In the genomic region with DNA sequence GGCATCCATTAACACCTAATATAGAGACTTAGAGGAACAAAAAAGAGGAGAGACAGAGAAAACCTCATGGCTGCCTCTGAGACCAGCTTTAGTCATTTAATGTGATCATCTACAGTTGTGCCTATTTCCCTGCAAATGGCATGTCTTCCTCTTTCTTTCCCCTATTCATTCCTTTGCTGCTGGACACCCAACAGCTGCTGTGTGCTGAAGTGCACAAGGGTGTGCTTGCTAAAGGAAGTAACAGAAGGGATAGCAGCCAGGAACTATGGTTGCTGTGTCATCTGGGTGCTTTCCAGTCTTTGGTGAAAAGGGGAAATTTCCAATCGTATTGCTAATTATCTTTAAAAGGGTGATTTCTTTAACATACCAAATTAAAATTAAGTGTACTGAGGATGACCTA, we compare ENCODE assay signal across 34 mouse cellular contexts.
"Had no signal": no experiment of that assay in that cellular context is flagged by ENCODE, and none has a peak within 500 bp of the region (broad histone marks: within the 10 kb centered on the region; RNA-seq: fewer than 3 reads in every experiment).

No protein-coding gene starts in this region.

- ATAC-seq: hindbrain, embryonic 16.5 days; hindbrain, postnatal 0 days; inflammation-experienced regulatory T-cells, adult 6 months; intestine, embryonic 15.5 days; intestine, embryonic 16.5 days had no signal

- H3K27ac ChIP-seq: heart, embryonic 10.5 days; heart, embryonic 13.5 days; heart, embryonic 15.5 days; hindbrain, embryonic 10.5 days; hindbrain, embryonic 12.5 days; hindbrain, embryonic 13.5 days; hindbrain, embryonic 14.5 days; hindbrain, embryonic 15.5 days; hindbrain, postnatal 0 days; intestine, embryonic 15.5 days; kidney, embryonic 15.5 days; kidney, postnatal 0 days; layer of hippocampus, adult 2 months had no signal

- H3K4me1 ChIP-seq: hindbrain, embryonic 10.5 days; intestine, embryonic 15.5 days; kidney, embryonic 15.5 days had no signal

- H3K36me3 ChIP-seq: heart, embryonic 10.5 days; heart, embryonic 12.5 days; heart, embryonic 13.5 days; heart, embryonic 15.5 days; hindbrain, embryonic 12.5 days; hindbrain, embryonic 13.5 days; hindbrain, embryonic 15.5 days; intestine, embryonic 15.5 days; kidney, embryonic 15.5 days had no signal

- H3K27me3 ChIP-seq: heart, embryonic 12.5 days; heart, embryonic 13.5 days; heart, embryonic 15.5 days; hindbrain, embryonic 13.5 days; hindbrain, embryonic 15.5 days; intestine, embryonic 15.5 days; kidney, embryonic 15.5 days had no signal

- H3K4me3 ChIP-seq: heart, embryonic 10.5 days; heart, embryonic 12.5 days; heart, embryonic 13.5 days; heart, embryonic 15.5 days; hindbrain, embryonic 10.5 days; hindbrain, embryonic 12.5 days; hindbrain, embryonic 13.5 days; hindbrain, embryonic 15.5 days; intestine, embryonic 15.5 days; kidney, embryonic 15.5 days; layer of hippocampus, adult 2 months had no signal

- H3K9ac ChIP-seq: heart, embryonic 12.5 days; heart, embryonic 13.5 days; heart, embryonic 15.5 days; hindbrain, embryonic 12.5 days; hindbrain, embryonic 13.5 days; hindbrain, embryonic 14.5 days; hindbrain, embryonic 15.5 days; intestine, embryonic 15.5 days; kidney, embryonic 15.5 days had no signal

- H3K9me3 ChIP-seq: heart, embryonic 10.5 days; heart, embryonic 12.5 days; heart, embryonic 13.5 days; heart, embryonic 15.5 days; hindbrain, embryonic 10.5 days; hindbrain, embryonic 12.5 days; hindbrain, embryonic 13.5 days; hindbrain, embryonic 15.5 days; intestine, embryonic 15.5 days; kidney, embryonic 15.5 days had no signal

- H3K4me2 ChIP-seq: heart, embryonic 11.5 days; heart, embryonic 12.5 days; heart, embryonic 13.5 days; heart, embryonic 15.5 days; hindbrain, embryonic 12.5 days; hindbrain, embryonic 13.5 days; hindbrain, embryonic 14.5 days; hindbrain, embryonic 15.5 days; intestine, embryonic 15.5 days; kidney, embryonic 15.5 days had no signal

- DNase-seq: heart, postnatal 10 days; heart, postnatal 14 days; heart, postnatal 36 days; heart, postnatal 4 days; kidney, adult 11 months; kidney, adult 18-20 months; kidney, adult 2 months; kidney, adult 8-10 months; kidney, adult 9 months; kidney, postnatal 10 days; kidney, postnatal 14 days; kidney, postnatal 25 days; kidney, postnatal 36 days; kidney, postnatal 4 days; layer of hippocampus, adult 9-11 months; layer of hippocampus, postnatal 36 days had no signal
